Mouse (Mus musculus) kidney, postnatal 4 days (tissue): ENCODE results near the gene Dhrs7b.
"Not testable (repeated sequence)": the region's sequence is repeated elsewhere in the genome, so short reads cannot be mapped to it uniquely, and the experiment has no call there.

Source experiments
- DNase-seq, 2 experiments: peaks; one replicate each; pipeline ENCODE4 v3.0.0; 2021; ENCODE audit warnings: mixed read lengths in 2 of 2

Gene Dhrs7b

GRCm38 (mm10) chr11:60830433-60831052 lies at the start of gene Dhrs7b:
Dhrs7b (plus strand) TSS chr11:60830631.
- DNase-seq: peak; percentile 79 to 88

GRCm38 (mm10) chr11:60784179-60784922 lies 46.1 kb upstream of the Dhrs7b start:
- DNase-seq: no peak

GRCm38 (mm10) chr11:60787595-60787994 lies 42.8 kb upstream of the Dhrs7b start:
- no peak for DNase-seq

GRCm38 (mm10) chr11:60790472-60790871 lies 40.0 kb upstream of the Dhrs7b start:
- no peak for DNase-seq

DNA sequence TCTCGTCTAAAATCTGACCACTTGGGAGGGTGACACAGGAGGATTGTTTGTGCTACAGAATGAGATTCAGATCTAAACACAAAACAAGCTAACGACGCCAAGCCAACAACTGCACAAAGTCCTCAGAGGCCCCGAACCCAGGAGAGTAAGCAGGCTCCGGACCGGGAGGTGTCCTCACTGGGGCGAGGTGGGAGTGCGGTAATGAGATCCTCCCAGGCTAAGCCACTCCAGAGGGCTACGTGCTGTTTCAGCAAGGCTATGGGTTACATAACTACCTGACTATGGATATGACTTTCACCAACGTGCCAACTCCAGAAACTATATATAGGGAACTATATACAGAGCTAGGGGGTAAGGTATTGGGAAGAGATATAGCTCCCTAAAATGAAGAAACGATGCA lies 34.1 kb upstream of the Dhrs7b start:
- no peak for DNase-seq

DNA sequence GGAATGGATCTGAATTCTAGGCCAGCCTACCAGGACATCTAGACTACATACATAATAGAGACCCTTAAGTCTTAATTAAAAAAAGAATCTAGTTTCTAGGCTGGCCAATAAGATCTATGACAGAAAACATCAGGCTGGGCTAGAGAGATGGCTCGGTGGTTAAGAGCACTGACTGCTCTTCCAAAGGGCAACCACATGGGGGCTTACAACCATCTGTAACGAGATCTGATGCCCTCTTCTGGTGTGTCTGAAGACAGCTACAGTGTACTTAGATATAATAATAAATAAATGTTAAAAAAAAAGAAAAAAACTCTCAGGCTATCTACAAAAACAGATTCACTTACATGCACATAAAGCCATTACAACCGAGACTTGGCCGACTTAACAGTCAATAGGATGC lies 30.5 kb upstream of the Dhrs7b start:
- DNase-seq: no peak

DNA sequence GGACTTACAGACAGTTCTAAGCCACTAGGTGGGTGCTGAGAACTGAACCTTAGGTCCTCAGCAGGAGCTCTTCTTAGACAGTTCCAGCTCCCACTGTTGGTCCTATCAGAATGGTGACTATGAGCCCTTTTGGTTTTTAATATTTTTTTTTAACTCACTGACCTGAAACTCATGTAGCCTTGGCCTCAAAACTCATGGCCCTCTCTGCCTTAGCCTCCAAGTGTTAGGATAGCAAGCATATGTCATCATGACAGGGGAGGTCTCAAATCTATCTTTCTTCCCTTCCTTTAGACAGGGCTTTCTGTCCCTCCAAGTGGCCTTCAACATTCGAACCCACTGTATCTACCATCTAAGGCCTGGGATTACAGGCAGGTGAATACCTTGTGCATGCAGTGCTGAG lies 29.5 kb upstream of the Dhrs7b start:
- no peak for DNase-seq

DNA sequence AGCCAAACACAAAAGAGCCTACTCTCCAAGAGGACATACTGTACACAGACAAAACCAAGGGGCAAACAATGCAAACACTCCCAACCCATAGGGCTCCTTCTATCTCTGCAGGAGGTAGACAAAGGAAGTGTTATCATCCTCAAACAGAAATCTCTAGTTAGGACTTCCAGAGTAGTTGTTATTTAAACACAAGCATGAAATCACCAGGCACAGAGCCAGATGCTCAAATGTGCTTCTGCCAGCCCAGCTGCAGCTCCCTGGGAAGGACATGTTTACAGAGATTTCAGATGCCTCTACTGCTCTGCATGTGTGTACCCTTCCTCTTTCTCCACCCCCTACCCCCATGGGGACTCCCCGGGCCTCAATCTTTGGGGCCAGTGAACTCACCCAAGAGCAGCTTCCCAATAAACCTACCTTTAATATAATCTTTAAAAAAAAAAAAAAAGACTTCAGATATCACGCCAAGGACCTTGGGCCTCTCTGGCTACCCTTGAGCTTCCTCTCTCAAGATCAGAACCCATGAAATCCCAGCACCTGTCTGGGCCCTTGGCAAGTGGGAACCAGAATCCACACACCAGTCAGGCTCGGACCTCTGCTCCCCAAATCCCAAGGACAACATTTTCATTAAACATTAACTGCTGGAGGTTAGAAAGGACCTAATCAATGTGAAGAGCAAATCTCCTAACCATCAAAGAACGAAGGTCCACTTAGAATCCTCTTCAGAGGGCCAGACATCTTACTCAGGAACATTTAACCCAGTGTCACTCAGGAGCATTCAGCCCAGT lies 22.0 kb upstream of the Dhrs7b start:
- DNase-seq: peak in 1 of 2 experiments; percentile 30

DNA sequence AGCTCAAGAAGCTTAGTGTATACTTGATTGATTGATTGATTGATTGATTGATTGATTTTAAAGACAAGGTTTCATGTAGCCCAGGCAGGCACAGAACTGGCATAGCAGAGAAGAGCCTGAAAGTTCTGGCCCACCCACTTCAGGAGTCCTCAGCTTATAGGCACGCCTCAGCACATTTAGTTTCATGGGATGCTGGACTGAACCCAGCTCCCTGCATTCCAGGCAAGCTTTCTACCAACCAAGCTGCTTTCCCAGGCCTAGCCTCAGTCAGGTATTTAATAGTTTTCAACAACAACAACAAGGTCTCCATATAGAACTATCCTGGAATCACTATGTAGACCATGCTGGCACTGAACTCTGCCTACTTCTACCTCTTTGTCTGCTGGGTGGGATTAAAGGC lies 20.9 kb upstream of the Dhrs7b start:
- peak in 1 of 2 experiments; percentile 19 for DNase-seq

DNA sequence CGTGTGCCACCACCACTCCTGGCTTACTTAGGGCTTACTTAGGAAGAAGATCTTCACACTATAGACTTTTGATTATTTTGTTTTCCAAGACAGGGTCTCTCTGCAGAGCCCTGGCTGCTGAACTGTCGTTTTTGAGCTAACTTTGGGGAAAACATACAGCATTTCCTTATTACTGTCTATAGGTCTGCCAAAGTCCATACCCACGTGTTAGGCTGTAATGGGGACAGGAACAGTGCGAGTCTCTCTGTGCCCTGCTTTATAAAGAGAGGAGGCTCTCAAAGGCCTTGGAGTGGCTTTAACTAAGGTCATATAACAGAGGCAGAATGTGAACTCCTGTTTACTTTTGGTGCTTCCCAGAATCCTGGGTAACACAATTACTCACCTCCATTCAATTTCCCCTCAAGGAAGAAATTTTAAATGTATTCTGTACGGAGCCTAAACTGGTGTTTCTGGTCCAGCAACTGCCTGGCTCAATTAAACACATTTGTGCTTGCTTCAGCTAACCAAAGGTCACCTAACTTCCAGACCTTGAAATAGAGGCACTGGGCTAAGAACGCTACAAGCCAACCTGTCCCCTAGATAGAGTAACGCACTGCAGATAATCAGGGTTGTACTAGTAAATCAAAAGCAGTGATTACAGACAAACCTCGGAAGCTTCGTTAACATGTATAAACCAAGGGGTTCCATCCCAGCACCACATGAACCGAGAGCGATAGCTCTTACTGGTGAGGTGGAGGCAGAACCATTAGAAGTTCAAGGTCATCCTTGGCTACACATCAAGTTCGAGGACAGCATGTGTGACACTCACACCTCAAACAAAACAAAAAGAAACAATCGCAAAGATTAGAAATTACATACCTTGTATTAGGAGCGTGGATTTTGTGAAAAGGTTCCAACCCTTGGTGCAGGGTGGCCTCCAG lies 20.1 kb upstream of the Dhrs7b start:
- DNase-seq: peak in 1 of 2 experiments; percentile 23

DNA sequence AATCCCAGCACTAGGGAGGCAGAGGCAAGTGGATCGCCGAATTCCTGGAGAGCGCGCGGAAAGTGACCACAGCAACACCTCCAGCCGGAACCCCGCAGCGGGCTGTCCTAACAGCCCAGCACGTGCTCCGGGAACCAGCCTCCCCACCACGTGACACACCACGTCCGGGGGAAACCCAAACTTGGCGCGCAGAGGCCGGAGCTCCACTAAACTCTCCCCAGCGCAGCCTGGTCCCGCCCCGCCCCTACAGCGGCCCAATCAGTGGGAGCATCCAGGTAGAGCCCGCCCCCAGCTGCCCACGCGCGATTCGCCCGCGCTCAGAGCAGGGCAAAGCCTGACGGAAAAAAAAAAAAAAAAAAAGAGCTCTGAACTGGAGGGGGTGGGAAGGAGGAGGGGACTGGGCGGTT lies 19.4 kb upstream of the Dhrs7b start:
- peak; percentile 95 to 97 for DNase-seq

- not testable (repeated sequence) for DNase-seq
These were observed 18.8 kb upstream of the Dhrs7b start, which contains the start of gene Shmt1 for GRCm38 (mm10) chr11:60811618-60812017. Shmt1 (minus strand) TSS chr11:60811718.

DNA sequence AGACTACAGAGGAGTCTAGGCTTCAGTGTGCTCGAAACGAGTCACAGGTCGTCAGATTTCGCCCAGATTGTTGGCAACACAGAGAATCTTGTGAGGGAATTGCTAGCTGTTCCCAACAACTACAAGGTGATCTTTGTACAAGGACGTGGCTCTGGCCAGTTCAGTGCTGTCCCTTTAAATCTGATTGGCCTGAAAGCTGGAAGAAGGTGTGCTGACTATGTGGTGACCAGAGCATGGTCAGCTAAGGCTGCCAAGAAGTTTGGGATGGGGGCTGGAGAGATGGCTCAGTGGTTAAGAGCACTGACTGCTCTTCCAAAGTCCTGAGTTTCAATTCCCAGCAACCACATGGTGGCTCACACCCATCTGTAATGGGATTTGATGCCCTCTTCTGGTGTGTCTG lies 14.0 kb upstream of the Dhrs7b start:
- DNase-seq: no peak

- DNase-seq: no peak
These were observed 6.7 kb upstream of the Dhrs7b start for GRCm38 (mm10) chr11:60823771-60824170.

GRCm38 (mm10) chr11:60825191-60825590 lies 5.2 kb upstream of the Dhrs7b start:
- peak in 1 of 2 experiments; percentile 25 for DNase-seq

GRCm38 (mm10) chr11:60826700-60827099 lies 3.7 kb upstream of the Dhrs7b start:
- DNase-seq: no peak

- DNase-seq: no peak
These were observed 3.0 kb upstream of the Dhrs7b start for GRCm38 (mm10) chr11:60827241-60827945.

DNA sequence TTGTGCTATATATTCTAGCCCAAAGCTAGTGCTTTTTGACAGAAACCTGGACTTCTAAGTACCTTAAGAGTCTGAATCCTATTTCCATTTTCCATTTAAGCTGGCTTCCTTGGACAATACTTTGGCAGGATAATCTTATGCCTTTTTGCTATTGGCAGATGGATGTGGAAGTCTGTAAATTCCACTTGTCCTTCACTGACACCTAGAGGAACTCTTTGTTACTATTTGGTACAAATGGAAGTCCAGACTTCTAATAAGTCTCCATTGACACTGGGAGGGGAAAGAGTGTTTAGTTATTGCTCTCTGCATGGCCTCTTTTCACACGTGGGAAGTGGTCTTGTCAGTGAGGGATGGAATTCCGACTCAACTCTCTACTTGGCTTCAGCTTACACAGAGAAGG lies 1.5 kb upstream of the Dhrs7b start:
- DNase-seq: no peak

GRCm38 (mm10) chr11:60836897-60837296 lies 6.5 kb downstream of the Dhrs7b start:
- no peak for DNase-seq

DNA sequence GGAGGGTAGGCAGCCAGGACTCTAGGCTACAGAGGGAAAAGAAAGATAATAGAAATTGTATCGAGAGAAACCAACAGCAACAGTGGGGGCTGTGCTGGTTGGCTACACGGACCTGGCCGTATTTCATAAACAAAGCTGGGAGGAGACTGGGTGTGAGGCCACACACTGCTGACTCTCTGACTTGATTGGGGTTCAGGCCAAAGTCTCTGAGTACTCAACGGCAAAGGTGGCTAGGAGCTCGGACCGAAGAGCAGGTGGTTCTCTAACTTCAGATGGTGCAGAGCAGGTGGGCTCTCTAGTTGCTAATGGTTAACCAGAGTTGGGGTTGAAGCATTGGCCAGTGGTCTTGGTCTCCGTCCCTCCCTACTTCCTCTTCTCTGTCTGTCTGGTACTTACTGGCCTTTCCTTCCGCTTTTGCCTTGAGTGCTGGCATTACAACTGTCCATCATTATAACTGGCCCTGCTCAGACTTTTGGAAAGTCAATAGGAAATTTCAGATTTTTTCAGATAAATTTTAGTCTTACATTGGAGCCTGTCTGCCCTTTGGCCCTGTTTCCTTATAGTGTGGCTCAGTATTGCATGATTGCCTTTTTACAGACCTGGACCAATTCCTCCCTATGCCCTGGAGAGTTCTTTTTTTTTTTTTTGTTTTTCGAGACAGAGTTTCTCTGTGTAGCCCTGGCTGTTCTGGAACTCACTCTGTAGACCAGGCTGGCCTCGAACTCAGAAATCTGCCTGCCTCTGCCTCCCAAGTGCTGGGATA lies 7.4 kb downstream of the Dhrs7b start:
- peak in 1 of 2 experiments; percentile 8 for DNase-seq
